Mouse (Mus musculus): ENCODE measurements around the gene Srrm2.

- TF ChIP-seq POLR2A (IDR thresholded peaks at IDR 0.05; ENCODE audit: control insufficient read depth, low read depth, low read length) (no peak), CTCF (IDR thresholded peaks at IDR 0.05; ENCODE audit: control insufficient read depth, insufficient read depth, insufficient replicate concordance, low read depth, low read length) (no peak)
Measured at GRCm38 (mm10) chr17:23748026-23748425, 42.3 kb upstream of the Srrm2 start.
